In the genomic region with DNA sequence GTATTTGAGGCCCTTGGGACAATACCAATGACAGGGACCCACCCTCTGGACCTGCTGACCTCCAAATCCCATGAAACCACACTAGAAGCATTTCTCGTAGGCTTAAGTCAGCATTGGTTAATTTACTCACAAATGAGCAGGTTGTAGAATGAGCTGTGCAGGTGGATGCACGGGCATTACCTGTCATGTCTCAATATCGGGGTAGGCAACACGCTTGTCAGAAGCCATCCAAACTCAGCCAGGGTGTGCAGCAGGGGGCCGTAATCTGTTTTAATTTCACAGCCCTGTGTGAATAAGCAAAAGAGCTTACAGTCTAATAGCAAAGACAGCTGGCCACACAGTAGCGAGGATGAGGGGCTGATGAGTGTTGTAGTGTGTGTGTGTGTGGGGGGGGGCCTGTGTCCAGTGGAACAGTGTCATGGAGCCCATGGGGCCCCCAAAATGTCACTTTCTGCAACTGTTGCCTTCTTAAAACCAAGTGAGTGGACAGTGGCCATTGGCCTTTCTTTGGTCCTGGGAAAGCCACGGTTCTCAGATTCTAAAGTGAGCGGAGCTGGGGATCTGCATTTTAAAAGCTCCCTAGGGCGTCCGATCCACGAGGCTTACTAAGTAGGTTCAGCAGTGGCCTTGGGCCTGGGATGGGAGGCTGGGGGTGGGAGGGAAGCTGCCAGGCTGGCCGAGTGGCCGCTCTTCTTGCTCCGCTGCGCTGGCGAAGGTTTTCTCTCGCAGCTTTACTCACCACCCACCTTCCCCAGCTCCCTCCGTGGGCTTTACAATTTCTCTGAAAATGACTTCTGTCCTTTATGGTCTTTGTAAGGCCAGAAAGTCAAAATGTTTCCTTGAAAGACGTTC, we compare ENCODE assay signal across 11 mouse cellular contexts. TPM values are rescaled to one million over a fixed set of nuclear protein-coding genes. Genes with fewer than 3 reads are reported as not detected.
DNase-seq lines count a peak whose midpoint lies in the region; ATAC-seq lines count a peak whose summit lies in the region.
"Had no signal": no experiment of that assay in that cellular context is flagged by ENCODE, and none has a peak within 500 bp of the region (broad histone marks: within the 10 kb centered on the region; RNA-seq: fewer than 3 reads in every experiment).

No protein-coding gene starts in this region.

- no peaks in the 10 kb centered on the region for H3K27me3 ChIP-seq in heart, embryonic 12.5 days (replicated peaks)
- peaks cover 4% of the 10 kb centered on the region for H3K27me3 ChIP-seq in embryonic facial prominence, embryonic 10.5 days (replicated peaks; ENCODE audit: low read depth, poor library complexity, severe bottlenecking)
- H3K27me3 ChIP-seq in midbrain, embryonic 10.5 days (ENCODE audit: low read depth, poor library complexity, severe bottlenecking) = peaks cover 37% of the 10 kb centered on the region
- H3K27me3 ChIP-seq: embryonic facial prominence, embryonic 15.5 days had no signal

- intact Hi-C loops in left cerebral cortex, postnatal 14 days (cut with DNase I) = no loop called here

- no peak overlapping the region for H3K4me2 ChIP-seq in heart, embryonic 12.5 days
- H3K4me2 ChIP-seq: embryonic facial prominence, embryonic 15.5 days had no signal

- DNase-seq in heart, adult 9 months (ENCODE audit: low spot score in 2 of 2) = no peak
- peak; percentile 56 for DNase-seq in adrenal gland, postnatal 25 days
- DNase-seq in embryonic facial prominence, embryonic 10.5 days (ENCODE audit: low spot score) = no peak
- peak; percentile 50 for DNase-seq in midbrain, embryonic 10.5 days (ENCODE audit: low spot score)
- no peak for DNase-seq in left cerebral cortex, postnatal 14 days (ENCODE audit: low spot score in 2 of 2)
- no peak for DNase-seq in left cerebral cortex, adult 9 months (ENCODE audit: low spot score in 2 of 2)
- DNase-seq: cerebellum, adult 18-20 months; thymus, postnatal 25 days had no signal

- 59% methylated on average over 19 of the region's 19 CpGs for WGBS in heart, embryonic 12.5 days
- 34% methylated on average over 19 of the region's 19 CpGs for WGBS in embryonic facial prominence, embryonic 10.5 days
- 21% methylated on average over 19 of the region's 19 CpGs for WGBS in midbrain, embryonic 10.5 days

- peak overlapping the region; percentile 37; the same call in 1 of the 2 replicates for H3K27ac ChIP-seq in heart, embryonic 12.5 days (ENCODE audit: poor library complexity, severe bottlenecking)
- peak overlapping the region; percentile 51 for H3K27ac ChIP-seq in embryonic facial prominence, embryonic 10.5 days (replicated peaks)
- peak overlapping the region; percentile 68 for H3K27ac ChIP-seq in midbrain, embryonic 10.5 days (replicated peaks)
- H3K27ac ChIP-seq: liver, embryonic 14.5 days had no signal

- 0 out of 2 replicates have a peak, but pooled peaks cover 3% of the 10 kb centered on the region for H3K36me3 ChIP-seq in heart, embryonic 12.5 days
- H3K36me3 ChIP-seq in embryonic facial prominence, embryonic 10.5 days (replicated peaks) = peaks cover 6% of the 10 kb centered on the region; the same call in 1 of the 2 replicates
- H3K36me3 ChIP-seq in midbrain, embryonic 10.5 days = no peaks in the 10 kb centered on the region

- H3K9ac ChIP-seq in heart, embryonic 12.5 days = no peak overlapping the region
- H3K9ac ChIP-seq: embryonic facial prominence, embryonic 15.5 days; liver, embryonic 14.5 days had no signal

- H3K9me3 ChIP-seq in heart, embryonic 12.5 days (replicated peaks) = no peaks in the 10 kb centered on the region
- H3K9me3 ChIP-seq in embryonic facial prominence, embryonic 10.5 days = no peaks in the 10 kb centered on the region
- H3K9me3 ChIP-seq in midbrain, embryonic 10.5 days (replicated peaks) = no peaks in the 10 kb centered on the region
- H3K9me3 ChIP-seq: embryonic facial prominence, embryonic 15.5 days had no signal

- H3K4me1 ChIP-seq in heart, embryonic 12.5 days (replicated peaks) = peaks cover 29% of the 10 kb centered on the region
- H3K4me1 ChIP-seq in embryonic facial prominence, embryonic 10.5 days = peaks cover 45% of the 10 kb centered on the region
- H3K4me1 ChIP-seq in midbrain, embryonic 10.5 days = peaks cover 59% of the 10 kb centered on the region

- ATAC-seq in heart, embryonic 12.5 days (ENCODE audit: insufficient number of reproducible peaks, low FRiP score) = no peak

- H3K4me3 ChIP-seq in heart, embryonic 12.5 days = no peak overlapping the region
- H3K4me3 ChIP-seq in embryonic facial prominence, embryonic 10.5 days = no peak overlapping the region
- peak overlapping the region; percentile 29; the same call in 1 of the 2 replicates for H3K4me3 ChIP-seq in midbrain, embryonic 10.5 days
- H3K4me3 ChIP-seq: embryonic facial prominence, embryonic 15.5 days had no signal

RNA-seq across cellular contexts. Expression of a gene that starts 32.3 kb away (rescaled TPM):
- polyA plus RNA-seq in heart, embryonic 12.5 days (2016; fragmentation: Nextera tagmentation; extraction: Ambion mirVana) = 6.5 and 6.8 TPM in 2 replicates
- total RNA-seq in adrenal gland, postnatal 25 days (2021) = 15.5 and 20.0 TPM in 2 replicates
- 10.6 and 13.6 TPM in 2 replicates for polyA plus RNA-seq in embryonic facial prominence, embryonic 10.5 days (2016; fragmentation: Nextera tagmentation; extraction: Ambion mirVana)
- polyA plus RNA-seq in midbrain, embryonic 10.5 days (2016; fragmentation: Nextera tagmentation; extraction: Ambion mirVana) = 5.8 TPM in 2 replicates
- total RNA-seq in left cerebral cortex, postnatal 14 days (2021) = 10 to 100 TPM; 18.5 to 19.5 TPM

RNA-seq across cellular contexts. Expression of a gene that starts 42.7 kb away (rescaled TPM):
- polyA plus RNA-seq in heart, embryonic 12.5 days (2016; fragmentation: Nextera tagmentation; extraction: Ambion mirVana) = 4.0 and 4.1 TPM in 2 replicates
- 6.9 and 8.1 TPM in 2 replicates for total RNA-seq in adrenal gland, postnatal 25 days (2021)
- polyA plus RNA-seq in embryonic facial prominence, embryonic 10.5 days (2016; fragmentation: Nextera tagmentation; extraction: Ambion mirVana) = 3.2 and 3.4 TPM in 2 replicates
- polyA plus RNA-seq in midbrain, embryonic 10.5 days (2016; fragmentation: Nextera tagmentation; extraction: Ambion mirVana) = 2.8 and 3.2 TPM in 2 replicates
- 10 to 100 TPM; 10.6 to 11.5 TPM for total RNA-seq in left cerebral cortex, postnatal 14 days (2021)

Comparison
In these comparisons a context has a peak if more than half of its experiments do, and no peak if none do; other contexts are left out.
1. DNase-seq: peak in adrenal gland, postnatal 25 days (single experiment) and midbrain, embryonic 10.5 days (single experiment); none in heart, adult 9 months (0 of 2), embryonic facial prominence, embryonic 10.5 days (single experiment), left cerebral cortex, postnatal 14 days (0 of 2) and left cerebral cortex, adult 9 months (0 of 2).
2. Peak in every context shown above with its lines, with median percentiles within 50 percentile points of each other: H3K27ac ChIP-seq.